Mouse (Mus musculus) left cerebral cortex, adult 2 months (tissue): Measurements from ENCODE around the gene Gnpat. TPM values are rescaled to one million over a fixed set of nuclear protein-coding genes. Genes with fewer than 3 reads are reported as not detected.
A peak's percentile ranks its signal among the peaks of the same experiment; 100 is the strongest.

Source experiments
- DNase-seq, 2 experiments: peaks; one replicate each; pipeline ENCODE4 v3.0.0; 2021 to 2022; ENCODE audit warnings: low spot score in 2 of 2, mixed read lengths in 1 of 2; ENCODE audit errors: extremely low spot score in 1 of 2
- H3K27ac ChIP-seq: fragments of 200-600 bp; 2 replicates; pipeline ENCODE4 v1.8.1; 2022
- H3K4me3 ChIP-seq: fragments of 200-600 bp; 2 replicates; pipeline ENCODE4 v1.8.1; 2022
- CTCF ChIP-seq: fragments of 200-600 bp; IDR thresholded peaks from 2 replicates; pipeline ENCODE4 v1.8.1; 2022; ENCODE audit warnings: antibody characterized with exemption, mild to moderate bottlenecking, moderate library complexity
- intact Hi-C: fragments of 180-260 bp; cut with DNase I; formaldehyde crosslinking; loops from one replicate; pipeline ENCODE4 v1.15.1; 2025
- total RNA-seq, 2 experiments: library from RNA; stranded (reverse); gene quantifications; 2 replicates each; pipeline ENCODE4 v1.2.3; 2021

Gnpat gene
- total RNA-seq, 2 experiments from 2014 or later: 54.7 to 65.8 TPM

GRCm38 (mm10) chr8:124878946-124879526, 16.2 kb downstream of the Gnpat start:
- DNase-seq: no peak
- no peak overlapping the region for H3K4me3 ChIP-seq
- TF ChIP-seq CTCF: no peak
- H3K27ac ChIP-seq: no peak overlapping the region
- intact Hi-C loops: no loop called here

- intact Hi-C loops: no loop called here
- H3K4me3 ChIP-seq: no peak overlapping the region
- peak; percentile 23; the same call in 1 of the 2 replicates for TF ChIP-seq CTCF
- DNase-seq: no peak
- no peak overlapping the region for H3K27ac ChIP-seq
Measured at GRCm38 (mm10) chr8:124888385-124888784, 25.6 kb downstream of the Gnpat start.

- intact Hi-C loops: no loop called here
- no peak overlapping the region for H3K27ac ChIP-seq
- TF ChIP-seq CTCF: no peak
- no peak for DNase-seq
- no peak overlapping the region for H3K4me3 ChIP-seq
Measured at GRCm38 (mm10) chr8:124892596-124892995, 29.8 kb downstream of the Gnpat start.

- intact Hi-C loops: loop anchor here (2.0 to 5.0 kb wide), 3 partner anchors 53 to 136 kb away; partner anchors contain the start of genes Egln1 and Tsnax
- TF ChIP-seq CTCF: no peak
- peak overlapping the region; percentile 95; the same call in 1 of the 2 replicates for H3K27ac ChIP-seq
Measured at GRCm38 (mm10) chr8:124896010-124896631, 33.3 kb downstream of the Gnpat start.

GRCm38 (mm10) chr8:124896632-124897385, 34.0 kb downstream of the Gnpat start:
- Histone ChIP-seq H3K4me3 (peak overlapping the region; percentile 100), H3K27ac (peak overlapping the region; percentile 95)
- intact Hi-C loops: loop anchor here (1.0 to 5.0 kb wide), 4 partner anchors 34 to 135 kb away; partner anchors contain the start of genes 2810004N23Rik, Egln1, Gnpat and Tsnax
- peak; percentile 65 for TF ChIP-seq CTCF
- peak; percentile 67 to 68 for DNase-seq

More at GRCm38 (mm10) chr8:124896010-124896631, 33.3 kb downstream of the Gnpat start:
- peak overlapping the region; percentile 100 for H3K4me3 ChIP-seq
- peak in 1 of 2 experiments; percentile 18 for DNase-seq

GRCm38 (mm10) chr8:124897386-124898250, 34.8 kb downstream of the Gnpat start, which contains the start of the genes Exoc8 and Sprtn:
TSS of gene Exoc8 (minus strand) at chr8:124897705.
TSS of gene Sprtn (plus strand) at chr8:124897886.
- peak within 1 kb of the TSS; percentile 100 for H3K4me3 ChIP-seq
- DNase-seq: peak; percentile 98 to 99
- H3K27ac ChIP-seq: peak within 1 kb of the TSS; percentile 95
- intact Hi-C loops: loop anchor here (1.0 to 5.0 kb wide), 4 partner anchors 34 to 135 kb away; partner anchors contain the start of genes 2810004N23Rik, Egln1, Gnpat and Tsnax
- TF ChIP-seq CTCF: no peak

- DNase-seq: peak in 1 of 2 experiments; percentile 22
- no peak for TF ChIP-seq CTCF
- Histone ChIP-seq H3K4me3 (peak overlapping the region; percentile 100), H3K27ac (peak overlapping the region; percentile 45)
- intact Hi-C loops: loop anchor here (5.0 kb wide), 2 partner anchors 114 to 134 kb away; partner anchors contain the start of gene Tsnax
Measured at GRCm38 (mm10) chr8:124898251-124898905, 35.5 kb downstream of the Gnpat start.

GRCm38 (mm10) chr8:124903198-124903597, 40.4 kb downstream of the Gnpat start:
- no peak overlapping the region for H3K4me3 ChIP-seq
- no peak for TF ChIP-seq CTCF
- intact Hi-C loops: no loop called here
- DNase-seq: no peak
- H3K27ac ChIP-seq: no peak overlapping the region

- intact Hi-C loops: no loop called here
Measured at GRCm38 (mm10) chr8:124905482-124905881, 42.6 kb downstream of the Gnpat start.

GRCm38 (mm10) chr8:124909936-124910335, 47.1 kb downstream of the Gnpat start:
- intact Hi-C loops: no loop called here

More at GRCm38 (mm10) chr8:124905482-124905881, 42.6 kb downstream of the Gnpat start:
- H3K4me3 ChIP-seq: no peak overlapping the region
- no peak for TF ChIP-seq CTCF
- DNase-seq: no peak
- no peak overlapping the region for H3K27ac ChIP-seq

More at GRCm38 (mm10) chr8:124909936-124910335, 47.1 kb downstream of the Gnpat start:
- no peak overlapping the region for H3K27ac ChIP-seq
- no peak for DNase-seq
- TF ChIP-seq CTCF: no peak
- no peak overlapping the region for H3K4me3 ChIP-seq
